Mouse (Mus musculus): Measurements from ENCODE around the gene Mical3. TPM values are rescaled to one million over a fixed set of nuclear protein-coding genes. Genes with fewer than 3 reads are reported as not detected.

The Mical3 gene
- polyA plus RNA-seq, 1 experiment from 2014 or later, result 37.0 TPM

GRCm38 (mm10) chr6:120884436-120884835 is 246.4 kb downstream of the Mical3 start:
- Histone ChIP-seq H3K4me1 (ENCODE audit: control insufficient read depth, insufficient read depth, low read length) (no peaks in the 10 kb centered on the region), H3K9me3 (replicated peaks; ENCODE audit: control insufficient read depth, low read length, poor library complexity, severe bottlenecking) (no peaks in the 10 kb centered on the region), H3K4me3 (ENCODE audit: low read depth, low read length) (no peak overlapping the region), H3K27me3 (ENCODE audit: control insufficient read depth, insufficient read depth, low read depth, low read length) (no peaks in the 10 kb centered on the region), H3K27ac (ENCODE audit: low read length) (no peak overlapping the region), H3K4me2 (ENCODE audit: low read length) (no peak overlapping the region), H3K36me3 (ENCODE audit: control insufficient read depth, insufficient read depth, low read length) (peaks cover 14% of the 10 kb centered on the region), H3K9ac (ENCODE audit: low read depth, low read length) (no peak overlapping the region)
- 50% methylated on average over 6 of the region's 6 CpGs for WGBS
- no peak for ATAC-seq

Other genes with a start within 250 kb of the Mical3 start
- 49.3 and 51.5 TPM in 2 replicates for gene Bid, start 214.1 kb downstream of the Mical3 start, polyA plus RNA-seq (2015; fragmentation: Nextera tagmentation; extraction: Ambion mirVana)
- 17.6 and 18.6 TPM in 2 replicates for gene Pex26, start 52.7 kb upstream of the Mical3 start, polyA plus RNA-seq (2015; fragmentation: Nextera tagmentation; extraction: Ambion mirVana)
- 1.2 and 1.3 TPM in 2 replicates for gene Tuba8, start 79.7 kb upstream of the Mical3 start, polyA plus RNA-seq (2015; fragmentation: Nextera tagmentation; extraction: Ambion mirVana)
- gene Usp18, start 114.9 kb upstream of the Mical3 start, polyA plus RNA-seq (2015; fragmentation: Nextera tagmentation; extraction: Ambion mirVana), result 1.5 and 1.6 TPM in 2 replicates
- 35.3 and 39.9 TPM in 2 replicates for gene Slc6a13, start 169.2 kb upstream of the Mical3 start, polyA plus RNA-seq (2015; fragmentation: Nextera tagmentation; extraction: Ambion mirVana)
- gene Slc6a12, start 212.1 kb upstream of the Mical3 start, polyA plus RNA-seq (2015; fragmentation: Nextera tagmentation; extraction: Ambion mirVana), result 1.6 and 1.7 TPM in 2 replicates

Data from midbrain, embryonic 16.5 days (tissue).